Mouse (Mus musculus) forebrain, embryonic 14.5 days (tissue): Measurements from ENCODE around the gene Herpud1. TPM values are rescaled to one million over a fixed set of nuclear protein-coding genes. Genes with fewer than 3 reads are reported as not detected.
"Not testable (repeated sequence)": the region's sequence is repeated elsewhere in the genome, so short reads cannot be mapped to it uniquely, and the experiment has no call there.

ENCODE experiments used
- ATAC-seq: fragments of 200-750 bp; cut with Nextera tagmentation; 2 replicates; pipeline ENCODE4 v1.8.0; 2017; ENCODE audit warnings: mild to moderate bottlenecking, moderate library complexity
- DNase-seq: peaks from one replicate; pipeline ENCODE4 v3.0.0-alpha.2; 2015; ENCODE audit warnings: low spot score
- H3K27ac ChIP-seq: fragments of 300-500 bp; sonication (generic); 2 replicates; pipeline ENCODE4 v1.5.1; 2014; ENCODE audit warnings: low read depth, mild to moderate bottlenecking, control low read depth, low read length, moderate library complexity
- H3K27me3 ChIP-seq: fragments of 300-500 bp; sonication (generic); replicated peaks from 2 replicates; pipeline ENCODE4 v1.6.1; 2014; ENCODE audit warnings: low read length, control low read depth, mixed read lengths; ENCODE audit not compliant: control insufficient read depth, insufficient read depth
- H3K36me3 ChIP-seq: fragments of 300-500 bp; sonication (generic); 2 replicates; pipeline ENCODE4 v1.6.1; 2014; ENCODE audit warnings: low read length, control low read depth; ENCODE audit not compliant: control insufficient read depth, insufficient read depth
- H3K4me1 ChIP-seq: fragments of 300-500 bp; sonication (generic); 2 replicates; pipeline ENCODE4 v1.6.1; 2014; ENCODE audit warnings: antibody characterized with exemption, low read length, control low read depth; ENCODE audit not compliant: control insufficient read depth, insufficient read depth
- H3K4me2 ChIP-seq: fragments of 300-500 bp; sonication (generic); 2 replicates; pipeline ENCODE4 v1.6.1; 2014; ENCODE audit warnings: mild to moderate bottlenecking, control low read depth, low read length
- H3K4me3 ChIP-seq: fragments of 300-500 bp; sonication (generic); 2 replicates; pipeline ENCODE4 v1.5.1; 2014; ENCODE audit warnings: low read depth, low read length, control low read depth
- H3K9ac ChIP-seq: fragments of 300-500 bp; sonication (generic); 2 replicates; pipeline ENCODE4 v1.6.1; 2014; ENCODE audit warnings: mild to moderate bottlenecking, low read length, control low read depth, moderate library complexity
- H3K9me3 ChIP-seq: fragments of 300-500 bp; sonication (generic); replicated peaks from 2 replicates; pipeline ENCODE4 v1.6.1; 2016; ENCODE audit warnings: low read length, control low read depth, mixed read lengths; ENCODE audit not compliant: control insufficient read depth
- WGBS: fragments of 180-500 bp; shearing (Covaris S2); extraction: QIAGEN DNeasy Blood & Tissue Kit; methylation state at CpG from one replicate; pipeline ENCODE4 v1.1.7; 2014; 5-methylcytosine and 5-hydroxymethylcytosine counted together
- polyA plus RNA-seq: library from polyadenylated mRNA; unstranded; fragments of >200 nt; fragmentation: Nextera tagmentation; extraction: Ambion mirVana; gene quantifications from 2 replicates; pipeline ENCODE4 v1.2.1, GENCODE M21; 2014

Gene Herpud1
- polyA plus RNA-seq, 1 experiment from 2014 or later = 62.6 TPM

DNA sequence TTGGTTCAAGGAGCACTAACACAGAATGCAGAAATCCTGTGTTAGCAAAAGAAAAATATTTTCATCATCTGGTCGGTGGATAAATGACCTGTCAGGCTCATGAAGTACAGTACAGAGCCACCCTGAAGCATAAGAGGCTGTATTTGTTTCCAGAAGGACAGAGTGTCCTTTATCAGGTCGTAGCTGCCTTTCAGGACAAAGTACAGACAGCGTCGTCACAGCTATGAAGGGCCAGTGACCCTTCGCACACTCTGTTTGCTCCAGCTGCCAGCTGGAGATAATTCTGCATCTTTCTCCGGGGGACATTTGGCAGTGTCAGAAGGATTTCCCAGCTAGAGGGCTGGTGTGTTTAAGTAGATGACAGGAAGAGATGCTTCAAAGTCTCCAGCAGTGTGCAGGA is 6.4 kb downstream of the Herpud1 start:
- Histone ChIP-seq H3K27me3 (no peaks in the 10 kb centered on the region), H3K4me1 (peaks cover 4% of the 10 kb centered on the region), H3K4me2 (no peak overlapping the region), H3K27ac (no peak overlapping the region), H3K9ac (no peak overlapping the region), H3K36me3 (peaks cover 73% of the 10 kb centered on the region), H3K4me3 (no peak overlapping the region), H3K9me3 (no peaks in the 10 kb centered on the region)
- WGBS = 90% methylated on average over 6 of the region's 6 CpGs
- DNase-seq = no peak
- ATAC-seq = no peak

GRCm38 (mm10) chr8:94395851-94396540 is 9.8 kb downstream of the Herpud1 start:
- Histone ChIP-seq H3K4me3 (no peak overlapping the region), H3K9ac (no peak overlapping the region), H3K36me3 (peaks cover 58% of the 10 kb centered on the region), H3K4me2 (no peak overlapping the region), H3K9me3 (no peaks in the 10 kb centered on the region), H3K27ac (no peak overlapping the region), H3K4me1 (no peaks in the 10 kb centered on the region), H3K27me3 (no peaks in the 10 kb centered on the region)
- no peak for ATAC-seq
- no peak for DNase-seq
- 92% methylated on average over 6 of the region's 6 CpGs for WGBS

DNA sequence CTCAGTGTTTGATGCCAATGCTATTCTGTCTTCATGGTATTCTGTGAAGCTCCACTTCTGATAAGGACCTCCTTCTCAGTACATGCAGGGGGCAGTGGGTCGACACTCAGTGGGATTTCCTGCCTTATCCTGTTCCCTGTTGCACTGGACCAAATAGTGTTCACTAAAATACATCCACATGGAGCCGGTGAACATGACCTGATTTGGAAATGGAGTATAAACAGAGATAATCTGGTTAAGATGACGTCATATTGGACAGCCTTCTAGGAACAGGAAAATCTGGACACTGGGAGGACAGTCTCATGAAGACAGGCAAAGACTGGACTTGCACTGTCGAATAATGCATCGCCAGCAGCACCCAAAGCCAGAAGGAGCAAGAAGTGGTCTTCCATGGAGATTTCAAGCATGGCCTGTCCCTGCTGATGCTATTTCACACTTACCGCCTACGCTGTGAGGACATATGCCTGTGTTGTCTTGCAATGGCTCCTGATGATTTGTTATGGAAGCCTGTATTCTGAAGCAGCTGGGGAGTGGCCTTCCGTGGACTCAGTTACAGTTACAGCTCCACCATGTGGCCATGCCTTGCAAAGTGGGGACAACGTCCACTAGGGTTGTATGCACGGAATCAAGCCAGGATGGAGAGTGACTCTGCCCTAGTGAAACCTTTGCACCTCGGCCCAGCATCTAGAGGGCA is 10.9 kb downstream of the Herpud1 start:
- no peak overlapping the region for H3K4me2 ChIP-seq
- peaks cover 47% of the 10 kb centered on the region for H3K36me3 ChIP-seq
- ATAC-seq (peak; percentile 34; the same call in 1 of the 2 replicates), DNase-seq (peak; percentile 57)
- no peaks in the 10 kb centered on the region for H3K27me3 ChIP-seq
- H3K4me1 ChIP-seq = no peaks in the 10 kb centered on the region
- H3K27ac ChIP-seq = no peak overlapping the region
- no peak overlapping the region for H3K9ac ChIP-seq
- no peaks in the 10 kb centered on the region for H3K9me3 ChIP-seq
- WGBS = 69% methylated on average over 11 of the region's 11 CpGs
- no peak overlapping the region for H3K4me3 ChIP-seq

- no peak for ATAC-seq
- Histone ChIP-seq H3K4me1 (no peaks in the 10 kb centered on the region), H3K27me3 (no peaks in the 10 kb centered on the region), H3K9me3 (no peaks in the 10 kb centered on the region), H3K4me2 (no peak overlapping the region), H3K36me3 (peaks cover 34% of the 10 kb centered on the region), H3K4me3 (no peak overlapping the region), H3K9ac (no peak overlapping the region), H3K27ac (no peak overlapping the region)
- WGBS = 82% methylated on average over 6 of the region's 6 CpGs
- no peak for DNase-seq
Measured at GRCm38 (mm10) chr8:94398587-94398986, 12.3 kb downstream of the Herpud1 start.

DNA sequence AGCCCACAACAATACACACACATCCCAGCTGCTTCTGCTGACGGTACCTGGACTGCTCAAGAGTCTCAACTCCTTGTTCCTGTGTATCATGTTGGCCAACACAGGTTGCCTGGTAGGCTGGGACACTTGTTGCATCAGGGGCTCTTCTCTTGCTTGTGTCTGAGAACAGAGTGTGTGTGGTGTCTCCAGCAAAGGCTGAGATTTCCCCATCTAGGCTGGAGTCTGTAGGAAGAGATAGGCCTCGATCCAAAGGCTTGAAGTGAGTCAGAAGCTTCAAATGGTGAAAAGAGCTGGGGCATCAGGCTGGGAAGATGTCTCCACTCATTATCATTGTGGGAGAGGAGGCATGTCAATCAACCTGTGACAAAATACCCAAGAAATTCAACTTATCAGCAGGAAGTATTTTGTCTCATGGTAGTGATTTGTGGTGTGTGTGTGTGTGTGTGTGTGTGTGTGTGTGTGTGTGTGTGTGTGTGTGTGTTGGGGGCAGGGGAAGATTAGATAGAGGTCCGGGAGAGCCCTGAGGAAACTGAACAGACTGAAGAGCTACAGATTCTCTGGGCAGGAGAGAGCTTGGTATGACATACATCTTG is 13.2 kb downstream of the Herpud1 start:
- no peak for DNase-seq

DNA sequence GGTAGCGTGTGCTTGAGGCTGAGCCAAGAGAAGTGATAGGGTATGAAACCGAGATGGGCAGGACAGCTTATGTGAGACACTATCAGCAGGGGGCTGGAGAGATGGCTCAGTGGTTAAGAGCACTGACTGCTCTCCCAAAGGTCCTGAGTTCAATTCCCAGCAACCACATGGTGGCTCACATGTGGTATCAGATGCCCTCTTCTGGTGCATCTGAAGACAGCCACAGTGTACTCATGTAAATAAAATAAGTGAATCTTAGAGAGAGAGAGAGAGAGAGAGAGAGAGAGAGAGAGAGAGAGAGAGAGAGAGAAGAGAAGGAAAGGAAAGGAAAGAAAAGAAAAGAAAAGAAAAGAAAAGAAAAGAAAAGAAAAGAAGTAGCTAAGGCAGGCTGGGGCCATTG is 13.7 kb downstream of the Herpud1 start:
- not testable (repeated sequence) for DNase-seq, H3K27ac ChIP-seq, H3K9ac ChIP-seq, H3K27me3 ChIP-seq, ATAC-seq, H3K4me1 ChIP-seq, H3K9me3 ChIP-seq, H3K4me2 ChIP-seq, H3K4me3 ChIP-seq
- peaks cover 21% of the 10 kb centered on the region for H3K36me3 ChIP-seq
- 85% methylated on average over 2 of the region's 2 CpGs for WGBS

More for the DNA sequence above, 13.2 kb downstream of the Herpud1 start:
- H3K9me3 ChIP-seq = no peaks in the 10 kb centered on the region
- no peak overlapping the region for H3K9ac ChIP-seq
- no peak overlapping the region for H3K4me2 ChIP-seq
- no peak overlapping the region for H3K4me3 ChIP-seq
- ATAC-seq = no peak
- H3K36me3 ChIP-seq = peaks cover 26% of the 10 kb centered on the region
- H3K4me1 ChIP-seq = no peaks in the 10 kb centered on the region
- H3K27ac ChIP-seq = no peak overlapping the region
- WGBS = 86% methylated on average over 3 of the region's 3 CpGs
- no peaks in the 10 kb centered on the region for H3K27me3 ChIP-seq

DNA sequence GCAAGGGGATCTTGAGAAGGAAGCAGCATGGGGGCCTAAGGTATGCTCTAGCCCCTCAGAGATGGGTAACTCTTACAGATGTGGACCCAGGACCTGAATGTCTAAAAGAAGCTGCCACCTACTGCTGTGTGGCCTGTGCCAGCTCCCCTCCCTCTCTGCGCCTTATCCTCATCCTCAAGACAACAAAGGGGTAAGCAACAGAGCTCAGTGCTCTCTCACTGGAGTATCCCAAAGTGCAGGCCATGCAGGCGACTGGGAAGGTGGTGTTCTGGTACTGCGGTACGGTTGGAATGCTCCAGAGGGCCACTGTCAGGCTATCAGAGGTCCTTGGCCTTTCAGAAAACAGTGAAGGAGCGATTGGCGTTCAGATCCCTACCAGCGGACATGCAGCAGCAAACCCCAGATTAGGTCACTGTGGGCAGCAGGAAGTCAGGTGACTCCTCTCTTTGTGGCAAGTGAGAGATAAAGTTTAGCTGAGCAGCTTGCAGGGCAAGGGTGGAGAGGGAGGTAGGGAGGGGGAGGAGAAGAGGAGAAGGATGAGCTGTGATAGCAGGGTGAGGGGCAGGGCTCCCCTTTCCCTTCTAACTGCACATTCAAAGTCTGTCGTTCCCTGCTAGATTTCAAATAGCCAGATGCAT is 22.3 kb downstream of the Herpud1 start:
- 61% methylated on average over 8 of the region's 8 CpGs for WGBS
- DNase-seq (no peak), ATAC-seq (no peak)
- H3K27ac ChIP-seq = no peak overlapping the region
- no peaks in the 10 kb centered on the region for H3K36me3 ChIP-seq
- H3K4me2 ChIP-seq = no peak overlapping the region
- H3K27me3 ChIP-seq = no peaks in the 10 kb centered on the region
- no peak overlapping the region for H3K4me3 ChIP-seq
- H3K4me1 ChIP-seq = no peaks in the 10 kb centered on the region
- no peak overlapping the region for H3K9ac ChIP-seq
- H3K9me3 ChIP-seq = no peaks in the 10 kb centered on the region

- Histone ChIP-seq H3K4me3 (no peak overlapping the region), H3K4me2 (no peak overlapping the region), H3K27ac (no peak overlapping the region), H3K9me3 (no peaks in the 10 kb centered on the region), H3K4me1 (no peaks in the 10 kb centered on the region), H3K9ac (no peak overlapping the region), H3K27me3 (no peaks in the 10 kb centered on the region), H3K36me3 (no peaks in the 10 kb centered on the region)
- no peak for ATAC-seq
- 89% methylated on average over 7 of the region's 7 CpGs for WGBS
- DNase-seq = no peak
Measured at GRCm38 (mm10) chr8:94409523-94409922, 23.3 kb downstream of the Herpud1 start.
